8 mouse cellular contexts compared by ENCODE assay signal in genomic region chr5:81329571-81329971, GRCm38 (mm10).
A peak's percentile ranks its signal among the peaks of the same experiment; 100 is the strongest.
DNase-seq lines count a peak whose midpoint lies in the region; ATAC-seq and TF ChIP-seq lines count a peak whose summit lies in the region.
"Had no signal": no experiment of that assay in that cellular context is flagged by ENCODE, and none has a peak within 500 bp of the region (broad histone marks: within the 10 kb centered on the region; RNA-seq: fewer than 3 reads in every experiment).

No protein-coding gene starts in this region.

- H3K36me3 ChIP-seq in kidney, postnatal 0 days (ENCODE audit: insufficient read depth, low read length): no peaks in the 10 kb centered on the region
- H3K36me3 ChIP-seq in forebrain, embryonic 15.5 days: no peaks in the 10 kb centered on the region
- H3K36me3 ChIP-seq in midbrain, postnatal 0 days (ENCODE audit: insufficient read depth, low read length): no peaks in the 10 kb centered on the region

- H3K9ac ChIP-seq in kidney, postnatal 0 days (ENCODE audit: low read depth, low read length): no peak overlapping the region
- no peak overlapping the region for H3K9ac ChIP-seq in forebrain, embryonic 15.5 days (replicated peaks)
- no peak overlapping the region for H3K9ac ChIP-seq in midbrain, postnatal 0 days (replicated peaks; ENCODE audit: low read length, poor library complexity, severe bottlenecking)

- H3K9me3 ChIP-seq in kidney, postnatal 0 days (replicated peaks; ENCODE audit: low read length): no peaks in the 10 kb centered on the region
- no peaks in the 10 kb centered on the region for H3K9me3 ChIP-seq in forebrain, embryonic 15.5 days
- H3K9me3 ChIP-seq in midbrain, postnatal 0 days (ENCODE audit: low read length): no peaks in the 10 kb centered on the region

- WGBS in kidney, postnatal 0 days: 33% methylated on average over 18 of the region's 18 CpGs
- 16% methylated on average over 18 of the region's 18 CpGs for WGBS in forebrain, embryonic 15.5 days
- 30% methylated on average over 18 of the region's 18 CpGs for WGBS in midbrain, postnatal 0 days
- 55% methylated on average over 18 of the region's 18 CpGs for WGBS in cerebellum, adult 2 months

- ATAC-seq in kidney, postnatal 0 days (replicated peaks; ENCODE audit: low FRiP score, low read depth): no peak
- ATAC-seq in forebrain, embryonic 15.5 days (replicated peaks): 0 out of 2 replicates have a peak, but pooled peaks have one; percentile 29
- no peak for ATAC-seq in midbrain, postnatal 0 days (ENCODE audit: low FRiP score)

- H3K27ac ChIP-seq in kidney, postnatal 0 days: no peak overlapping the region
- H3K27ac ChIP-seq in forebrain, embryonic 15.5 days (replicated peaks): no peak overlapping the region
- H3K27ac ChIP-seq in midbrain, postnatal 0 days (ENCODE audit: low read depth, low read length): no peak overlapping the region
- H3K27ac ChIP-seq in cerebellum, adult 2 months (ENCODE audit: insufficient read depth, low read length): no peak overlapping the region
- H3K27ac ChIP-seq: layer of hippocampus, adult 2 months had no signal

- H3K4me1 ChIP-seq in kidney, postnatal 0 days (replicated peaks; ENCODE audit: insufficient read depth, low read length): 0 out of 2 replicates have a peak, but pooled peaks cover 3% of the 10 kb centered on the region
- H3K4me1 ChIP-seq in forebrain, embryonic 15.5 days: peaks cover 4% of the 10 kb centered on the region; the same call in 1 of the 2 replicates
- no peaks in the 10 kb centered on the region for H3K4me1 ChIP-seq in midbrain, postnatal 0 days (ENCODE audit: insufficient read depth, low read length)
- no peaks in the 10 kb centered on the region for H3K4me1 ChIP-seq in cerebellum, adult 2 months (ENCODE audit: control insufficient read depth, insufficient read depth, low read length)

- TF ChIP-seq POLR2A in cerebellum, adult 2 months (IDR thresholded peaks at IDR 0.05; ENCODE audit: borderline replicate concordance, insufficient read depth, low read length): no peak

- no peaks in the 10 kb centered on the region for H3K27me3 ChIP-seq in kidney, postnatal 0 days (ENCODE audit: insufficient read depth, low read length)
- H3K27me3 ChIP-seq in forebrain, embryonic 15.5 days: 0 out of 2 replicates have a peak, but pooled peaks cover 6% of the 10 kb centered on the region
- H3K27me3 ChIP-seq in midbrain, postnatal 0 days (ENCODE audit: insufficient read depth, low read length): no peaks in the 10 kb centered on the region
- H3K27me3 ChIP-seq in cerebellum, adult 2 months (ENCODE audit: control insufficient read depth, insufficient read depth, low read length): no peaks in the 10 kb centered on the region

- H3K4me3 ChIP-seq in kidney, postnatal 0 days (replicated peaks; ENCODE audit: low read depth, low read length): no peak overlapping the region
- H3K4me3 ChIP-seq in forebrain, embryonic 15.5 days: no peak overlapping the region
- H3K4me3 ChIP-seq in midbrain, postnatal 0 days (ENCODE audit: low read depth, low read length): no peak overlapping the region
- H3K4me3 ChIP-seq in cerebellum, adult 2 months (replicated peaks; ENCODE audit: insufficient read depth, low read depth, low read length): no peak overlapping the region
- H3K4me3 ChIP-seq: layer of hippocampus, adult 2 months had no signal

- no peak for DNase-seq in kidney, postnatal 0 days (ENCODE audit: low spot score)
- no peak for DNase-seq in kidney, adult 11 months
- peak; percentile 42 for DNase-seq in embryo, embryonic 11 days
- DNase-seq in midbrain, postnatal 0 days (ENCODE audit: low spot score): no peak
- DNase-seq in cerebellum, adult 2 months: no peak
- no peak for DNase-seq in left cerebral cortex, adult 18-20 months (ENCODE audit: low spot score in 2 of 2)

- peak overlapping the region; percentile 21; the same call in 1 of the 2 replicates for H3K4me2 ChIP-seq in kidney, postnatal 0 days (ENCODE audit: low read length)
- H3K4me2 ChIP-seq in forebrain, embryonic 15.5 days (replicated peaks): 0 out of 2 replicates have a peak overlapping the region, but pooled peaks have one; percentile 7
- no peak overlapping the region for H3K4me2 ChIP-seq in midbrain, postnatal 0 days (ENCODE audit: low read depth, low read length, poor library complexity, severe bottlenecking)

- 0 out of 2 replicates have a peak, but pooled peaks have one; percentile 13 for TF ChIP-seq CTCF in kidney, postnatal 0 days (IDR thresholded peaks at IDR 0.05; ENCODE audit: low read depth)
- peak; percentile 20; the same call in 1 of the 2 replicates for TF ChIP-seq CTCF in midbrain, postnatal 0 days (IDR thresholded peaks at IDR 0.05)
- TF ChIP-seq CTCF in cerebellum, adult 2 months (IDR thresholded peaks at IDR 0.05; ENCODE audit: borderline replicate concordance, insufficient read depth, low read depth, low read length): no peak
